Mouse (Mus musculus): ENCODE measurements around the gene Gm5868. TPM values are rescaled to one million over a fixed set of nuclear protein-coding genes. Genes with fewer than 3 reads are reported as not detected.
"Not testable (repeated sequence)": the region's sequence is repeated elsewhere in the genome, so short reads cannot be mapped to it uniquely, and the experiment has no call there.

Gene Gm5868
- polyA plus RNA-seq, 1 experiment from 2014 or later, result 3.0 TPM

GRCm38 (mm10) chr5:72580088-72580969 is 7.0 kb downstream of the Gm5868 start:
- ATAC-seq, result peak; percentile 89
- Histone ChIP-seq H3K4me3 (peak overlapping the region; percentile 46), H3K4me2 (peak overlapping the region; percentile 69), H3K27me3 (peaks cover 15% of the 10 kb centered on the region; the same call in 1 of the 2 replicates), H3K9ac (peak overlapping the region; percentile 63)
- H3K4me1 ChIP-seq; H3K36me3 ChIP-seq (ENCODE audit: poor library complexity, severe bottlenecking); H3K9me3 ChIP-seq (replicated peaks); H3K27ac ChIP-seq: not testable (repeated sequence)
- WGBS, result 5% methylated on average over 57 of the region's 73 CpGs

GRCm38 (mm10) chr5:72579599-72579998 is 7.8 kb downstream of the Gm5868 start:
- H3K4me2 ChIP-seq, result peak overlapping the region; percentile 69; the same call in 1 of the 2 replicates
- WGBS, result 56% methylated on average over 10 of the region's 10 CpGs
- ATAC-seq, result not testable (repeated sequence)

GRCm38 (mm10) chr5:72565621-72566020 is 21.7 kb downstream of the Gm5868 start:
- Histone ChIP-seq H3K4me1 (no peaks in the 10 kb centered on the region), H3K4me2 (no peak overlapping the region), H3K9me3 (replicated peaks) (no peaks in the 10 kb centered on the region), H3K9ac (no peak overlapping the region), H3K27ac (no peak overlapping the region), H3K36me3 (ENCODE audit: poor library complexity, severe bottlenecking) (no peaks in the 10 kb centered on the region), H3K4me3 (no peak overlapping the region), H3K27me3 (no peaks in the 10 kb centered on the region)
- WGBS, result 93% methylated on average over 5 of the region's 5 CpGs
- ATAC-seq, result no peak

More at GRCm38 (mm10) chr5:72579599-72579998, 7.8 kb downstream of the Gm5868 start:
- not testable (repeated sequence) for H3K27ac ChIP-seq; H3K9ac ChIP-seq; H3K4me1 ChIP-seq; H3K9me3 ChIP-seq (replicated peaks); H3K36me3 ChIP-seq (ENCODE audit: poor library complexity, severe bottlenecking); H3K4me3 ChIP-seq
- H3K27me3 ChIP-seq, result peaks cover 15% of the 10 kb centered on the region; the same call in 1 of the 2 replicates

- WGBS, result 96% methylated on average over 2 of the region's 2 CpGs
- H3K9me3 ChIP-seq (replicated peaks); ATAC-seq: not testable (repeated sequence)
Observed at GRCm38 (mm10) chr5:72563183-72563582, 24.2 kb downstream of the Gm5868 start.

GRCm38 (mm10) chr5:72560976-72561628 is 26.2 kb downstream of the Gm5868 start:
- H3K27ac ChIP-seq, result no peak overlapping the region
- no peak overlapping the region for H3K4me3 ChIP-seq
- no peaks in the 10 kb centered on the region for H3K36me3 ChIP-seq (ENCODE audit: poor library complexity, severe bottlenecking)
- no peak overlapping the region for H3K4me2 ChIP-seq
- no peak for ATAC-seq
- 84% methylated on average over 3 of the region's 3 CpGs for WGBS
- no peaks in the 10 kb centered on the region for H3K9me3 ChIP-seq (replicated peaks)
- H3K4me1 ChIP-seq, result peaks cover 13% of the 10 kb centered on the region
- H3K27me3 ChIP-seq, result no peaks in the 10 kb centered on the region
- no peak overlapping the region for H3K9ac ChIP-seq

More at GRCm38 (mm10) chr5:72563183-72563582, 24.2 kb downstream of the Gm5868 start:
- not testable (repeated sequence) for H3K4me3 ChIP-seq; H3K36me3 ChIP-seq (ENCODE audit: poor library complexity, severe bottlenecking); H3K4me2 ChIP-seq; H3K4me1 ChIP-seq; H3K9ac ChIP-seq; H3K27me3 ChIP-seq; H3K27ac ChIP-seq

GRCm38 (mm10) chr5:72559544-72560049 is 27.8 kb downstream of the Gm5868 start, which contains the start of gene Nfxl1:
Gene Nfxl1 (minus strand): TSS chr5:72559684.
- ATAC-seq, result peak; percentile 98
- WGBS, result 0% methylated on average over 42 of the region's 42 CpGs
- peak within 1 kb of the TSS; percentile 83 for H3K4me2 ChIP-seq
- peak within 1 kb of the TSS; percentile 54 for H3K27ac ChIP-seq
- peak within 1 kb of the TSS; percentile 87 for H3K4me3 ChIP-seq
- H3K36me3 ChIP-seq (ENCODE audit: poor library complexity, severe bottlenecking), result peaks cover 6% of the 10 kb centered on the region
- H3K9ac ChIP-seq, result peak within 1 kb of the TSS; percentile 91
- no peaks in the 10 kb centered on the region for H3K27me3 ChIP-seq
- peaks cover 13% of the 10 kb centered on the region for H3K4me1 ChIP-seq
- no peaks in the 10 kb centered on the region for H3K9me3 ChIP-seq (replicated peaks)

GRCm38 (mm10) chr5:72558716-72559526 is 28.4 kb downstream of the Gm5868 start:
- peak; percentile 74 for ATAC-seq
- no peaks in the 10 kb centered on the region for H3K9me3 ChIP-seq (replicated peaks)
- H3K27ac ChIP-seq, result peak overlapping the region; percentile 54; the same call in 1 of the 2 replicates
- H3K4me2 ChIP-seq, result peak overlapping the region; percentile 83
- WGBS, result under 1% methylated on average over 55 of the region's 57 CpGs
- peak overlapping the region; percentile 91 for H3K9ac ChIP-seq
- H3K4me1 ChIP-seq, result peaks cover 13% of the 10 kb centered on the region
- H3K27me3 ChIP-seq, result no peaks in the 10 kb centered on the region
- H3K4me3 ChIP-seq, result peak overlapping the region; percentile 87
- H3K36me3 ChIP-seq (ENCODE audit: poor library complexity, severe bottlenecking), result peaks cover 11% of the 10 kb centered on the region

- peaks cover 13% of the 10 kb centered on the region for H3K4me1 ChIP-seq
- H3K9me3 ChIP-seq (replicated peaks), result no peaks in the 10 kb centered on the region
- H3K27me3 ChIP-seq, result no peaks in the 10 kb centered on the region
- no peak overlapping the region for H3K9ac ChIP-seq
- no peak overlapping the region for H3K4me2 ChIP-seq
- WGBS, result 97% methylated on average over 3 of the region's 3 CpGs
- H3K4me3 ChIP-seq, result no peak overlapping the region
- H3K27ac ChIP-seq, result no peak overlapping the region
- no peak for ATAC-seq
- peaks cover 22% of the 10 kb centered on the region for H3K36me3 ChIP-seq (ENCODE audit: poor library complexity, severe bottlenecking)
Observed at GRCm38 (mm10) chr5:72556245-72556644, 31.1 kb downstream of the Gm5868 start.

- ATAC-seq, result no peak
- no peaks in the 10 kb centered on the region for H3K4me1 ChIP-seq
- 93% methylated on average over 3 of the region's 3 CpGs for WGBS
- H3K4me2 ChIP-seq, result no peak overlapping the region
- no peak overlapping the region for H3K9ac ChIP-seq
- peaks cover 27% of the 10 kb centered on the region for H3K36me3 ChIP-seq (ENCODE audit: poor library complexity, severe bottlenecking)
- no peak overlapping the region for H3K27ac ChIP-seq
- no peaks in the 10 kb centered on the region for H3K9me3 ChIP-seq (replicated peaks)
- no peaks in the 10 kb centered on the region for H3K27me3 ChIP-seq
- no peak overlapping the region for H3K4me3 ChIP-seq
Observed at GRCm38 (mm10) chr5:72551209-72551608, 36.1 kb downstream of the Gm5868 start.
